Mouse (Mus musculus) limb, embryonic 14.5 days (tissue): ENCODE data around the gene Dcst2. TPM values are rescaled to one million over a fixed set of nuclear protein-coding genes. Genes with fewer than 3 reads are reported as not detected.

Source experiments
- ATAC-seq: fragments of 200-750 bp; cut with Nextera tagmentation; 2 replicates; pipeline ENCODE4 v1.8.0; 2017; ENCODE audit warnings: low read depth, moderate number of reproducible peaks, moderate TSS enrichment; ENCODE audit not compliant: low FRiP score
- DNase-seq: peaks from one replicate; pipeline ENCODE4 v3.0.0-alpha.2; 2015; ENCODE audit warnings: low spot score
- H3K27ac ChIP-seq: fragments of 300-500 bp; sonication (generic); replicated peaks from 2 replicates; pipeline ENCODE4 v1.5.1; 2014; ENCODE audit warnings: low read depth, mild to moderate bottlenecking, low read length, moderate library complexity, mixed read lengths
- H3K27me3 ChIP-seq: fragments of 300-500 bp; sonication (generic); 2 replicates; pipeline ENCODE4 v1.6.1; 2014; ENCODE audit warnings: low read length, mixed read lengths; ENCODE audit not compliant: control insufficient read depth, insufficient read depth
- H3K36me3 ChIP-seq: fragments of 300-500 bp; sonication (generic); 2 replicates; pipeline ENCODE4 v1.6.1; 2014; ENCODE audit warnings: mild to moderate bottlenecking, low read length, moderate library complexity, mixed read lengths; ENCODE audit not compliant: control insufficient read depth, insufficient read depth
- H3K4me1 ChIP-seq: fragments of 300-500 bp; sonication (generic); 2 replicates; pipeline ENCODE4 v1.6.1; 2014; ENCODE audit warnings: antibody characterized with exemption, low read length, mixed read lengths; ENCODE audit not compliant: control insufficient read depth, insufficient read depth
- H3K4me2 ChIP-seq: fragments of 300-500 bp; sonication (generic); replicated peaks from 2 replicates; pipeline ENCODE4 v1.6.1; 2014; ENCODE audit warnings: low read depth, mild to moderate bottlenecking, low read length, moderate library complexity; ENCODE audit not compliant: severe bottlenecking
- H3K4me3 ChIP-seq: fragments of 300-500 bp; sonication (generic); replicated peaks from 2 replicates; pipeline ENCODE4 v1.5.1; 2014; ENCODE audit warnings: low read length
- H3K9ac ChIP-seq: fragments of 300-500 bp; sonication (generic); 2 replicates; pipeline ENCODE4 v1.6.1; 2014; ENCODE audit warnings: mild to moderate bottlenecking, low read depth, low read length, moderate library complexity; ENCODE audit not compliant: severe bottlenecking
- H3K9me3 ChIP-seq: fragments of 300-500 bp; sonication (generic); 2 replicates; pipeline ENCODE4 v1.6.1; 2016; ENCODE audit warnings: low read length; ENCODE audit not compliant: control insufficient read depth
- POLR2A ChIP-seq: fragments of 200-500 bp; IDR thresholded peaks from 2 replicates; pipeline ENCODE4 v1.8.0; 2012; ENCODE audit warnings: inconsistent platforms, mild to moderate bottlenecking, moderate library complexity, borderline replicate concordance; ENCODE audit not compliant: insufficient read depth, insufficient read length; ENCODE audit errors: extremely low read depth
- WGBS: fragments of 180-500 bp; shearing (Covaris S2); extraction: QIAGEN DNeasy Blood & Tissue Kit; methylation state at CpG from one replicate; pipeline ENCODE4 v1.1.7; 2014; 5-methylcytosine and 5-hydroxymethylcytosine counted together
- polyA plus RNA-seq, 2 experiments: library from polyadenylated mRNA; depleted of rRNA in 1 of 2; stranded (reverse) in 1 of 2; unstranded in 1 of 2; fragments of >200 nt; fragmentation: Nextera tagmentation in 1 of 2; extraction: Ambion mirVana in 1 of 2; gene quantifications; 2 replicates each; pipeline versions ENCODE4 v1.2.1 to v1.2.3; 2012 to 2014

Dcst2 gene
- polyA plus RNA-seq, 2 experiments = 0.26 to 0.63 TPM

DNA sequence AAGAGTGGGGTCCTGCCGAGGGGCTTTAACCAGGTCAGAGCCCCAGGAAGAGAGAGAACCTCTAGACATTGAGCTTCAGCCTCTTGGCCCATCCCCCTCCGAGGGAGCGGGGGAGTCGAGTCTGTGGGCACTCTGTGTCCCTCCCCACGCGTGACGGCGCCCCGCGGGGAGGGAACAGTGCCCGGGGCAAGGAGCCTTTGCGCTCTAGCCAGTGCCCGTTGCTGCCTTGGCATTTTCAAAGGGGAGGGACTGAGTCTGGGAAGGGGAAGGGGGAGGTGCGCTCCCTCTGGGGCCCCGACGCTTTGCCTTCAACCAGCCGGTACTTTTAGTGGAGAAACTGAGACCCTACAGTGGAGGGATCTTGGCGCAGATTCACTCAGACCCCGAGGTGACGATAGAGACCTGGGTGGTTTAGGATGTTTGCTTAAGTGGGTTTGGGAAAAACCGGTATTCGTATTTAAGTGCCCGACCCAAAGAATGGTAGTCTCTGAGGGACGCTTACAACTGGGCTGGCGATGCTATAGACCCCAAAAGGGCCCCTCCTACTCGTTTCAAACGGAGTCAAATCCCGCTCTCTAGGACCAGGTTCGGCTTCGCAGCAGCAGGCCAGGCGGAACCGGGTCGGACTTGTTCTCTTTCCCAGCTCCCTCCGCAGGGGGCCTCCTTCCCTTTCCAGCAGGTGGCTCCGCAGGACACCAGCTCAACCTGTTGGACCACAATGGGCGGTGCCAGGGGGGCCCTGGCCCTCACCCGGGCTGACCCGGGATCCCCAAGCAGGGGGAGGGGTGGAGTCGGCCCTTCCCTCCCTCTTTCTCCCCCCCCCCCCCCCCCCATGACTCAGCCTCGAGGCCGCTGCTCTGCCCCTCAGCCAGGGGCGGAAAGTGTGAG, 32.5 kb downstream of the Dcst2 start, which contains the start of gene Zbtb7b:
Gene Zbtb7b (minus strand): TSS at position 771 of the 888 bp plus-strand sequence.
- Histone ChIP-seq H3K9ac (peak within 1 kb of the TSS; percentile 58), H3K27ac (peak within 1 kb of the TSS; percentile 67), H3K4me3 (peak within 1 kb of the TSS; percentile 37), H3K4me2 (peak within 1 kb of the TSS; percentile 99), H3K9me3 (no peaks in the 10 kb centered on the region), H3K4me1 (peaks cover 36% of the 10 kb centered on the region), H3K36me3 (no peaks in the 10 kb centered on the region), H3K27me3 (peaks cover 6% of the 10 kb centered on the region; the same call in 1 of the 2 replicates)
- WGBS = under 1% methylated on average over 38 of the region's 42 CpGs
- DNase-seq (peak; percentile 63), ATAC-seq (peak; percentile 35)
- no peak for TF ChIP-seq POLR2A

GRCm38 (mm10) chr3:89394894-89395256, 33.1 kb downstream of the Dcst2 start:
- TF ChIP-seq POLR2A = no peak
- peaks cover 6% of the 10 kb centered on the region; the same call in 1 of the 2 replicates for H3K27me3 ChIP-seq
- H3K9me3 ChIP-seq = no peaks in the 10 kb centered on the region
- peak overlapping the region; percentile 59; the same call in 1 of the 2 replicates for H3K27ac ChIP-seq
- peak overlapping the region; percentile 38 for H3K9ac ChIP-seq
- ATAC-seq (peak; percentile 16; the same call in 1 of the 2 replicates), DNase-seq (peak; percentile 88)
- WGBS = under 1% methylated on average over 12 of the region's 12 CpGs
- H3K4me1 ChIP-seq = peaks cover 36% of the 10 kb centered on the region
- H3K4me3 ChIP-seq = peak overlapping the region; percentile 37
- H3K4me2 ChIP-seq = peak overlapping the region; percentile 99
- no peaks in the 10 kb centered on the region for H3K36me3 ChIP-seq

- H3K9ac ChIP-seq = peak overlapping the region; percentile 58
- peaks cover 36% of the 10 kb centered on the region for H3K4me1 ChIP-seq
- peak overlapping the region; percentile 67 for H3K27ac ChIP-seq
- peaks cover 6% of the 10 kb centered on the region; the same call in 1 of the 2 replicates for H3K27me3 ChIP-seq
- DNase-seq (no peak), ATAC-seq (no peak)
- TF ChIP-seq POLR2A = no peak
- peak overlapping the region; percentile 99 for H3K4me2 ChIP-seq
- no peaks in the 10 kb centered on the region for H3K36me3 ChIP-seq
- 4% methylated on average over 10 of the region's 10 CpGs for WGBS
- no peaks in the 10 kb centered on the region for H3K9me3 ChIP-seq
- peak overlapping the region; percentile 37 for H3K4me3 ChIP-seq
These were observed 33.6 kb downstream of the Dcst2 start for GRCm38 (mm10) chr3:89395419-89395805.

DNA sequence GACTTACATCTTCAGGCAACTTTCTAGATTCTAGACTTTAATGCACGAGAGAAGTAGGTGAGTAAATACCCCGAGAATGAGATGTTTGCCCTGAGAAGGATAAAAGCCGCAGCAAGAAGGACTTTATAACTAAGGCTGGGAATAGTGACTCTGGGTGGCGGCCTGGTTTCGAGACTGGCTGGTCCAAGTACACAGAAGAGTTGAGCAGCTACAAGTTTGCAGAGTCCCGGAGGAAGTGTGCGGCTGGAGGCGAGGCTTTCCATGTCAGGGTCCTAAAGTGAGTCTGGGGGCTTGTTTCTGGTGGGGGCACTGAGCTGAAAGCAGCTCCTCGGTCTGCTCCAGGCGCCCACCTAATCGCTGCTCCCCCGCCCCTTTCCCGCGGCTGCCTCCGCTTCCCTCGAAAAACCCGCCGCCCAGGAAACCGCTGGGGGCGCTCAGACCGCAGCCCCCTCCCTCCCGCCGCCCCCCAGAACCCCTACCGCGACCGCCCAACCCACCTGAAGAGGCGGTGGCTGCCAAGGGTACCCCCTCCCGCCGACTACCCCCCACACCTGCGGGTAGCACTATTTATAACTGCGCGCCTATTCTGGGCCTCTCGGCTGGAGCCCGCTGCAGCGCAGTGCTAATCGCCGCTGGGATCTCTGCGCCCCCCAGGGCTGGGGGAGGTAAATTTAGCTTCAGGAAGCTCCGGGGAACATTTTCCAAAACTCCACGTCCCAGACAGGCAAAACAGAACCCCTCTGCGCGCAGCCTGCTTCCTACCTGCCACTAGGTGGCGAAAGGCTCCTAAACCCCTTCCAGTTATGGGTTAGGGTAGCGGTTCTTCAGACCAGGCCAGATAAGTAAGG, 34.3 kb downstream of the Dcst2 start:
- Histone ChIP-seq H3K9me3 (no peaks in the 10 kb centered on the region), H3K27ac (peak overlapping the region; percentile 67), H3K27me3 (peaks cover 6% of the 10 kb centered on the region; the same call in 1 of the 2 replicates), H3K4me2 (peak overlapping the region; percentile 99), H3K4me3 (peak overlapping the region; percentile 37), H3K36me3 (0 out of 2 replicates have a peak, but pooled peaks cover 1% of the 10 kb centered on the region), H3K9ac (peak overlapping the region; percentile 58), H3K4me1 (peaks cover 30% of the 10 kb centered on the region)
- WGBS = under 1% methylated on average over 31 of the region's 44 CpGs
- DNase-seq = peak; percentile 88
- TF ChIP-seq POLR2A = no peak
- ATAC-seq = no peak

DNA sequence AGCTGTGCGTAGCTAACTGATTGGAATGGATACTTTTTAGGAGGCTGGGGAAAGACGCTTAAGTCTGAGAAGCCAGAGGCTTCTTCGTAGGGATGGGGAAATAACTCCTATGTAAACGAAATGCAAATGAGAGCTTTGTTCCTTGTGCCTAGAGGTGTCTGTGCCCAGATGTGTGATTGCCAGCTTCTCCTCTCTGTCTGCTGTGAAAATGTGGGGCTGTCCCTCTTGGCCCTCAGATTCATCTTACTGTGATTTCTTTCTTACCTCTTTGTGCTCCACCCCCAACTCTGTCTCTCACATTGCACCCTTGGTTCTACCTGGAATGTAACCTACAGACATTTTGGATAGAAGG, 34.9 kb downstream of the Dcst2 start:
- H3K27ac ChIP-seq = peak overlapping the region; percentile 67

More for the DNA sequence above, 34.9 kb downstream of the Dcst2 start:
- peaks cover 6% of the 10 kb centered on the region; the same call in 1 of the 2 replicates for H3K27me3 ChIP-seq
- DNase-seq (no peak), ATAC-seq (no peak)
- peak overlapping the region; percentile 37 for H3K4me3 ChIP-seq
- 0% methylated on average over 4 of the region's 4 CpGs for WGBS
- TF ChIP-seq POLR2A = no peak
- H3K4me2 ChIP-seq = peak overlapping the region; percentile 99
- peaks cover 25% of the 10 kb centered on the region for H3K4me1 ChIP-seq
- H3K9ac ChIP-seq = peak overlapping the region; percentile 58
- no peaks in the 10 kb centered on the region for H3K9me3 ChIP-seq
- 0 out of 2 replicates have a peak, but pooled peaks cover 4% of the 10 kb centered on the region for H3K36me3 ChIP-seq
